Mouse (Mus musculus) liver, adult 2 months (tissue): ENCODE data around the gene Ncan.

Experiments
- CTCF ChIP-seq: fragments of 200-500 bp; IDR thresholded peaks from 2 replicates; pipeline ENCODE4 v1.5.1; 2011; ENCODE audit warnings: low read depth, low read length, control low read depth
- POLR2A ChIP-seq: fragments of 200-500 bp; IDR thresholded peaks from 2 replicates; pipeline ENCODE4 v1.6.1; 2011; ENCODE audit warnings: low read length, control low read depth; ENCODE audit not compliant: insufficient read depth; ENCODE audit errors: extremely low read depth

DNA sequence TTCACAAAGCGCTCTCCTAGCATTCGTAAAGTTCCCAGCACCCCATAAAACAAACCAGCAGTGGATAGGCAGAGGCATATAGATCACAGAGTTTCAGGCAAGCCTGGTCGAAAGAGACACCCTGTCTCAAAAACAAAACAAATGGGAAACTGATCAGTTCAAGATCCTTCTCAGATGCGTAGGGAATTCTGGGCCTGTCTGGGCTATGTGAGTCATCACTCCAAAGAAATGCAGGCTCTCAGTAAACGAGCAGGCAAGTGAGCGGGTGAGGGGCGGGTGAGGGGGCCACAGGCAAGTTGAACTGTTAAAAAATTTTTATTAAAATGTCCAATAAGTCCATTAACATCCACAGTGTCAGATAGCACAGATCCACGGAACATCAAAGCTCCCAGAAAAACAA, 27.9 kb downstream of the Ncan start:
- TF ChIP-seq CTCF (no peak), POLR2A (no peak)
